Comparison of ENCODE assay signal across 20 mouse cellular contexts in genomic region chr13:29349386-29349961, GRCm38 (mm10).
DNase-seq lines count a peak whose midpoint lies in the region; ATAC-seq lines count a peak whose summit lies in the region.
"Had no signal": no experiment of that assay in that cellular context is flagged by ENCODE, and none has a peak within 500 bp of the region (broad histone marks: within the 10 kb centered on the region; RNA-seq: fewer than 3 reads in every experiment).

No protein-coding gene starts in this region.

- H3K9me3 ChIP-seq in kidney, embryonic 14.5 days (ENCODE audit: control insufficient read depth, low read length), result no peaks in the 10 kb centered on the region
- H3K9me3 ChIP-seq in neural tube, embryonic 14.5 days (ENCODE audit: control insufficient read depth, low read length), result no peaks in the 10 kb centered on the region
- H3K9me3 ChIP-seq in neural tube, embryonic 15.5 days (replicated peaks), result no peaks in the 10 kb centered on the region
- H3K9me3 ChIP-seq in forebrain, embryonic 15.5 days, result no peaks in the 10 kb centered on the region
- H3K9me3 ChIP-seq: heart, embryonic 13.5 days; hindbrain, embryonic 15.5 days had no signal

- WGBS in kidney, embryonic 14.5 days, result 77% methylated on average over 7 of the region's 7 CpGs
- WGBS in neural tube, embryonic 14.5 days, result 47% methylated on average over 7 of the region's 7 CpGs
- 44% methylated on average over 7 of the region's 7 CpGs for whole genome bisulfite sequencing in neural tube, embryonic 15.5 days
- 21% methylated on average over 7 of the region's 7 CpGs for WGBS in forebrain, embryonic 15.5 days

- H3K4me2 ChIP-seq in kidney, embryonic 14.5 days (replicated peaks; ENCODE audit: low read depth, low read length), result no peak overlapping the region; the same call in 1 of the 2 replicates
- no peak overlapping the region for H3K4me2 ChIP-seq in neural tube, embryonic 14.5 days (ENCODE audit: low read depth, low read length)
- no peak overlapping the region for H3K4me2 ChIP-seq in neural tube, embryonic 15.5 days
- no peak overlapping the region for H3K4me2 ChIP-seq in forebrain, embryonic 15.5 days (replicated peaks)
- H3K4me2 ChIP-seq: heart, embryonic 13.5 days; hindbrain, embryonic 15.5 days had no signal

- H3K4me1 ChIP-seq in kidney, embryonic 14.5 days (ENCODE audit: control insufficient read depth, insufficient read depth, low read length), result peaks cover 22% of the 10 kb centered on the region; the same call in 1 of the 2 replicates
- no peaks in the 10 kb centered on the region for H3K4me1 ChIP-seq in neural tube, embryonic 14.5 days (ENCODE audit: control insufficient read depth, insufficient read depth, low read length)
- peaks cover 14% of the 10 kb centered on the region for H3K4me1 ChIP-seq in neural tube, embryonic 15.5 days
- peaks cover 26% of the 10 kb centered on the region for H3K4me1 ChIP-seq in forebrain, embryonic 15.5 days
- H3K4me1 ChIP-seq: hindbrain, embryonic 15.5 days had no signal

- H3K4me3 ChIP-seq in kidney, embryonic 14.5 days (ENCODE audit: low read length), result no peak overlapping the region
- no peak overlapping the region for H3K4me3 ChIP-seq in neural tube, embryonic 14.5 days (ENCODE audit: low read depth, low read length)
- H3K4me3 ChIP-seq in neural tube, embryonic 15.5 days (replicated peaks), result no peak overlapping the region
- H3K4me3 ChIP-seq in forebrain, embryonic 15.5 days, result no peak overlapping the region
- H3K4me3 ChIP-seq: heart, adult 2 months; heart, embryonic 13.5 days; hindbrain, embryonic 15.5 days had no signal

- H3K9ac ChIP-seq in kidney, embryonic 14.5 days (ENCODE audit: low read depth, low read length), result no peak overlapping the region
- H3K9ac ChIP-seq in neural tube, embryonic 14.5 days (replicated peaks; ENCODE audit: low read depth, low read length), result no peak overlapping the region
- H3K9ac ChIP-seq in neural tube, embryonic 15.5 days (replicated peaks), result no peak overlapping the region
- H3K9ac ChIP-seq in forebrain, embryonic 15.5 days (replicated peaks), result no peak overlapping the region
- H3K9ac ChIP-seq: heart, embryonic 13.5 days; hindbrain, embryonic 15.5 days had no signal

- peak; percentile 50; the same call in 1 of the 2 replicates for ATAC-seq in kidney, embryonic 14.5 days (ENCODE audit: low FRiP score, low TSS enrichment)
- 0 out of 2 replicates have a peak, but pooled peaks have one; percentile 38 for ATAC-seq in neural tube, embryonic 14.5 days (ENCODE audit: low read depth)
- no peak for ATAC-seq in neural tube, embryonic 15.5 days (ENCODE audit: low FRiP score)
- peak; percentile 87 for ATAC-seq in forebrain, embryonic 15.5 days (replicated peaks)
- ATAC-seq: intestine, embryonic 16.5 days; lung, postnatal 0 days; midbrain, embryonic 16.5 days had no signal

- no peaks in the 10 kb centered on the region for H3K27me3 ChIP-seq in kidney, embryonic 14.5 days (ENCODE audit: control insufficient read depth, insufficient read depth, low read length)
- no peaks in the 10 kb centered on the region for H3K27me3 ChIP-seq in neural tube, embryonic 14.5 days (ENCODE audit: control insufficient read depth, insufficient read depth, low read length)
- no peaks in the 10 kb centered on the region for H3K27me3 ChIP-seq in neural tube, embryonic 15.5 days (replicated peaks)
- no peaks in the 10 kb centered on the region for H3K27me3 ChIP-seq in forebrain, embryonic 15.5 days
- H3K27me3 ChIP-seq: heart, embryonic 13.5 days; hindbrain, embryonic 15.5 days had no signal

- no peak for DNase-seq in kidney, postnatal 36 days
- no peak for DNase-seq in cerebellum, adult 18-20 months
- no peak for DNase-seq in urinary bladder, adult 2 months (ENCODE audit: low spot score)
- DNase-seq: adrenal gland, postnatal 14 days; cerebellum, adult 9-10 months; gastrocnemius, postnatal 14 days; heart, adult 2 months; heart, postnatal 14 days; layer of hippocampus, postnatal 36 days; thymus, postnatal 36 days had no signal

- no peaks in the 10 kb centered on the region; the same call in 1 of the 2 replicates for H3K36me3 ChIP-seq in kidney, embryonic 14.5 days (ENCODE audit: control insufficient read depth, insufficient read depth, low read length)
- no peaks in the 10 kb centered on the region for H3K36me3 ChIP-seq in neural tube, embryonic 14.5 days (ENCODE audit: control insufficient read depth, insufficient read depth, low read length)
- peaks cover 5% of the 10 kb centered on the region for H3K36me3 ChIP-seq in neural tube, embryonic 15.5 days
- peaks cover 5% of the 10 kb centered on the region; the same call in 1 of the 2 replicates for H3K36me3 ChIP-seq in forebrain, embryonic 15.5 days
- H3K36me3 ChIP-seq: hindbrain, embryonic 15.5 days had no signal

- H3K27ac ChIP-seq in kidney, embryonic 14.5 days (ENCODE audit: low read depth, low read length), result no peak overlapping the region
- H3K27ac ChIP-seq in neural tube, embryonic 14.5 days (ENCODE audit: low read depth, low read length), result peak overlapping the region; percentile 28; the same call in 1 of the 2 replicates
- H3K27ac ChIP-seq in neural tube, embryonic 15.5 days (replicated peaks), result no peak overlapping the region
- peak overlapping the region; percentile 73 for H3K27ac ChIP-seq in forebrain, embryonic 15.5 days (replicated peaks)
- H3K27ac ChIP-seq: heart, adult 2 months; heart, embryonic 13.5 days; hindbrain, embryonic 15.5 days; macrophage had no signal

Comparison
In these comparisons a context has a peak if more than half of its experiments do, and no peak if none do; other contexts are left out.
1. H3K27ac ChIP-seq: peak in neural tube, embryonic 14.5 days (single experiment) and forebrain, embryonic 15.5 days (single experiment); none in kidney, embryonic 14.5 days (single experiment) and neural tube, embryonic 15.5 days (single experiment).